In the genomic region with DNA sequence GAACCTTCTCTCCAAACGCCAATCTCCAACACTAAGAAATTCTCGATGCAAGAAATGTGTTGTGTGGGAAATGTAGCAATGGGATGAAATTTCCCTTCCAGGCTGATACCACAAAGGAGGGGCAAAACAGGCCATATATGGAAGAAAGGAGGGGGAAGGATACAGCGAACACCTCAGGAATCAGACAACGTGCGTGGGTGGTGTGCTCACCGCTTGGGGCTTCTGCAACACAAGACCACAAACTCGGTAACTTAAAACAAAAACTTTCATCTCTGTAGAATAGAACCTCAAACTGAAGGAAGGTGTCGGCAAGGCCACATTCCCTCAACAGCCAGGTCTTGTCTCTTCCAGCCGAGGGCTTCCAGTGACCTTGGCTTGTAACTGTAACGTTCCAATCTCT, we compare ENCODE assay signal across 36 mouse cellular contexts. TPM values are rescaled to one million over a fixed set of nuclear protein-coding genes. Genes with fewer than 3 reads are reported as not detected.
DNase-seq lines count a peak whose midpoint lies in the region; ATAC-seq and TF ChIP-seq lines count a peak whose summit lies in the region.
"Had no signal": no experiment of that assay in that cellular context is flagged by ENCODE, and none has a peak within 500 bp of the region (broad histone marks: within the 10 kb centered on the region; RNA-seq: fewer than 3 reads in every experiment).

No protein-coding gene starts in this region.

- H3K36me3 ChIP-seq in forebrain, embryonic 11.5 days (ENCODE audit: control insufficient read depth, insufficient read depth, low read length): no peaks in the 10 kb centered on the region
- H3K36me3 ChIP-seq in forebrain, embryonic 13.5 days (ENCODE audit: poor library complexity, severe bottlenecking): no peaks in the 10 kb centered on the region
- no peaks in the 10 kb centered on the region for H3K36me3 ChIP-seq in lung, postnatal 0 days (ENCODE audit: insufficient read depth, low read length)
- H3K36me3 ChIP-seq: forebrain, embryonic 12.5 days; heart, embryonic 13.5 days; limb, embryonic 10.5 days; limb, embryonic 15.5 days; liver, embryonic 13.5 days; midbrain, embryonic 10.5 days; midbrain, embryonic 15.5 days had no signal

- no peaks in the 10 kb centered on the region for H3K27me3 ChIP-seq in forebrain, embryonic 11.5 days (ENCODE audit: control insufficient read depth, insufficient read depth, low read length)
- H3K27me3 ChIP-seq in forebrain, embryonic 13.5 days: no peaks in the 10 kb centered on the region
- no peaks in the 10 kb centered on the region for H3K27me3 ChIP-seq in lung, postnatal 0 days (replicated peaks; ENCODE audit: insufficient read depth, low read length)
- H3K27me3 ChIP-seq: forebrain, embryonic 12.5 days; limb, embryonic 15.5 days; midbrain, embryonic 15.5 days had no signal

- no peak for TF ChIP-seq EP300 in lung, postnatal 0 days (IDR thresholded peaks at IDR 0.05)

- no peak for ATAC-seq in forebrain, embryonic 11.5 days (replicated peaks; ENCODE audit: low FRiP score)
- no peak for ATAC-seq in forebrain, embryonic 13.5 days
- ATAC-seq in lung, postnatal 0 days: no peak
- ATAC-seq: hindbrain, embryonic 16.5 days; intestine, embryonic 16.5 days; midbrain, embryonic 15.5 days had no signal

- no peak overlapping the region for H3K4me3 ChIP-seq in forebrain, embryonic 11.5 days (ENCODE audit: low read depth, low read length)
- H3K4me3 ChIP-seq in forebrain, embryonic 13.5 days: no peak overlapping the region
- H3K4me3 ChIP-seq in lung, adult 2 months (replicated peaks; ENCODE audit: extremely low read depth, low read depth, low read length): no peak overlapping the region
- H3K4me3 ChIP-seq in lung, postnatal 0 days (ENCODE audit: low read depth, low read length): no peak overlapping the region
- H3K4me3 ChIP-seq: erythroblast, embryonic 14.5 days; forebrain, embryonic 12.5 days; heart, adult 2 months; heart, embryonic 13.5 days; limb, embryonic 10.5 days; limb, embryonic 15.5 days; liver, embryonic 13.5 days; midbrain, embryonic 10.5 days; midbrain, embryonic 15.5 days had no signal

- no peak for TF ChIP-seq POLR2A in lung, adult 2 months (IDR thresholded peaks at IDR 0.05; ENCODE audit: borderline replicate concordance, extremely low read depth, low read depth, low read length)

- no peak for TF ChIP-seq CTCF in lung, adult 2 months (IDR thresholded peaks at IDR 0.05; ENCODE audit: insufficient read depth, low read length)
- no peak for TF ChIP-seq CTCF in lung, postnatal 0 days (IDR thresholded peaks at IDR 0.05)

- H3K27ac ChIP-seq in forebrain, embryonic 11.5 days (ENCODE audit: low read depth, low read length): no peak overlapping the region
- H3K27ac ChIP-seq in forebrain, embryonic 13.5 days: no peak overlapping the region
- no peak overlapping the region for H3K27ac ChIP-seq in lung, postnatal 0 days (ENCODE audit: low read length)
- H3K27ac ChIP-seq: forebrain, embryonic 12.5 days; heart, adult 2 months; heart, embryonic 13.5 days; kidney, postnatal 0 days; limb, embryonic 10.5 days; limb, embryonic 15.5 days; liver, embryonic 13.5 days; midbrain, embryonic 10.5 days; midbrain, embryonic 15.5 days had no signal

- no peaks in the 10 kb centered on the region for H3K9me3 ChIP-seq in forebrain, embryonic 11.5 days (ENCODE audit: control insufficient read depth, low read length)
- H3K9me3 ChIP-seq in forebrain, embryonic 13.5 days (replicated peaks): no peaks in the 10 kb centered on the region
- H3K9me3 ChIP-seq in lung, postnatal 0 days (ENCODE audit: low read length): no peaks in the 10 kb centered on the region
- H3K9me3 ChIP-seq: forebrain, embryonic 12.5 days; heart, embryonic 13.5 days; limb, embryonic 10.5 days; limb, embryonic 15.5 days; liver, embryonic 13.5 days; midbrain, embryonic 10.5 days; midbrain, embryonic 15.5 days had no signal

- peak; percentile 19 for DNase-seq in forebrain, embryonic 11.5 days (ENCODE audit: low spot score)
- peak; percentile 16 for DNase-seq in thymus, postnatal 25 days
- DNase-seq in thymus, postnatal 10 days (ENCODE audit: low spot score in 2 of 2): no peak
- DNase-seq in T-cell, adult 2 months (ENCODE audit: low spot score): peak; percentile 40
- DNase-seq in lung, adult 2 months: no peak
- DNase-seq in lung, postnatal 0 days (ENCODE audit: low spot score): no peak
- DNase-seq: adrenal gland, adult 8-10 months; cerebellum, adult 2 months; cerebellum, postnatal 14 days; gastrocnemius, postnatal 36 days; heart, adult 2 months; heart, postnatal 10 days; kidney, adult 8-10 months; layer of hippocampus, postnatal 36 days; liver, embryonic 13.5 days; lung, adult 18-20 months; lung, postnatal 14 days; right cerebral cortex, adult 18-20 months; spleen, adult 18-20 months had no signal

- H3K4me2 ChIP-seq in forebrain, embryonic 11.5 days (ENCODE audit: low read depth, low read length, severe bottlenecking): no peak overlapping the region
- no peak overlapping the region for H3K4me2 ChIP-seq in forebrain, embryonic 13.5 days
- no peak overlapping the region for H3K4me2 ChIP-seq in lung, postnatal 0 days (replicated peaks; ENCODE audit: low read depth, low read length)
- H3K4me2 ChIP-seq: forebrain, embryonic 12.5 days; heart, embryonic 13.5 days; limb, embryonic 15.5 days; liver, embryonic 13.5 days; midbrain, embryonic 15.5 days had no signal

- H3K4me1 ChIP-seq in forebrain, embryonic 11.5 days (replicated peaks; ENCODE audit: control insufficient read depth, insufficient read depth, low read length): 0 out of 2 replicates have a peak, but pooled peaks cover 3% of the 10 kb centered on the region
- H3K4me1 ChIP-seq in forebrain, embryonic 13.5 days: peaks cover 5% of the 10 kb centered on the region; the same call in 1 of the 2 replicates
- no peaks in the 10 kb centered on the region for H3K4me1 ChIP-seq in lung, adult 2 months (ENCODE audit: control insufficient read depth, insufficient read depth, low read length)
- H3K4me1 ChIP-seq in lung, postnatal 0 days (ENCODE audit: insufficient read depth, low read depth, low read length): no peaks in the 10 kb centered on the region
- H3K4me1 ChIP-seq: forebrain, embryonic 12.5 days; limb, embryonic 10.5 days; liver, embryonic 13.5 days; midbrain, embryonic 15.5 days had no signal

- 91% methylated on average over 10 of the region's 10 CpGs for WGBS in forebrain, embryonic 11.5 days
- 93% methylated on average over 10 of the region's 10 CpGs for WGBS in forebrain, embryonic 13.5 days
- WGBS in lung, adult 2 months: 81% methylated on average over 10 of the region's 10 CpGs
- WGBS in lung, postnatal 0 days: 80% methylated on average over 10 of the region's 10 CpGs

- no peak overlapping the region for H3K9ac ChIP-seq in forebrain, embryonic 11.5 days (ENCODE audit: low read length)
- H3K9ac ChIP-seq in forebrain, embryonic 13.5 days: no peak overlapping the region
- no peak overlapping the region for H3K9ac ChIP-seq in lung, postnatal 0 days (replicated peaks; ENCODE audit: low read depth)
- H3K9ac ChIP-seq: forebrain, embryonic 12.5 days; heart, embryonic 13.5 days; limb, embryonic 15.5 days; liver, embryonic 13.5 days; midbrain, embryonic 15.5 days had no signal

RNA-seq across cellular contexts. Expression of a gene that starts 11.1 kb away (rescaled TPM):
- not detected in 2 replicates for polyA plus RNA-seq in forebrain, embryonic 11.5 days (2014; fragmentation: Nextera tagmentation; extraction: Ambion mirVana)
- 0.19 TPM in 1 of 2 replicates, not detected in the other for polyA plus RNA-seq in forebrain, embryonic 13.5 days (2015; fragmentation: Nextera tagmentation; extraction: Ambion mirVana)
- 0.21 TPM in 1 of 2 replicates, not detected in the other for polyA plus RNA-seq in lung, adult 2 months (2012; rRNA removed)
- not detected in 2 replicates for polyA plus RNA-seq in lung, postnatal 0 days (2015; fragmentation: Nextera tagmentation; extraction: Ambion mirVana)
- polyA plus RNA-seq: C2C12; embryonic facial prominence, embryonic 14.5 days; erythroblast, embryonic 14.5 days; forebrain, embryonic 12.5 days; heart, embryonic 13.5 days; hindbrain, embryonic 11.5 days; intestine, embryonic 16.5 days; large intestine, adult 2 months; limb, embryonic 10.5 days; limb, embryonic 15.5 days; midbrain, embryonic 10.5 days; neural tube, embryonic 11.5 days; urinary bladder, adult 2 months had no signal

RNA-seq across cellular contexts. Expression of a gene that starts 40.1 kb away (rescaled TPM):
- 0.07 and 0.36 TPM in 2 replicates for polyA plus RNA-seq in forebrain, embryonic 11.5 days (2014; fragmentation: Nextera tagmentation; extraction: Ambion mirVana)
- 4.1 and 4.8 TPM in 2 replicates for polyA plus RNA-seq in forebrain, embryonic 13.5 days (2015; fragmentation: Nextera tagmentation; extraction: Ambion mirVana)
- 0.63 and 0.83 TPM in 2 replicates for polyA plus RNA-seq in lung, adult 2 months (2012; rRNA removed)
- polyA plus RNA-seq in lung, postnatal 0 days (2015; fragmentation: Nextera tagmentation; extraction: Ambion mirVana): 0.24 and 0.41 TPM in 2 replicates
- polyA plus RNA-seq: C2C12 had no signal

RNA-seq across cellular contexts. Expression of a gene that starts 44.7 kb away (rescaled TPM):
- not detected in 2 replicates for polyA plus RNA-seq in forebrain, embryonic 11.5 days (2014; fragmentation: Nextera tagmentation; extraction: Ambion mirVana)
- 0.08 TPM in 1 of 2 replicates, not detected in the other for polyA plus RNA-seq in forebrain, embryonic 13.5 days (2015; fragmentation: Nextera tagmentation; extraction: Ambion mirVana)
- polyA plus RNA-seq in lung, adult 2 months (2012; rRNA removed): 0.49 and 0.58 TPM in 2 replicates
- 0.14 and 0.26 TPM in 2 replicates for polyA plus RNA-seq in lung, postnatal 0 days (2015; fragmentation: Nextera tagmentation; extraction: Ambion mirVana)
- polyA plus RNA-seq: C2C12; embryonic facial prominence, embryonic 14.5 days; erythroblast, embryonic 14.5 days; forebrain, embryonic 12.5 days; heart, adult 2 months; limb, embryonic 10.5 days; midbrain, embryonic 10.5 days; neural tube, embryonic 11.5 days had no signal

RNA-seq across cellular contexts. Expression of a gene that starts 58.6 kb away (rescaled TPM):
- 221 and 225 TPM in 2 replicates for polyA plus RNA-seq in forebrain, embryonic 11.5 days (2014; fragmentation: Nextera tagmentation; extraction: Ambion mirVana)
- 182 and 199 TPM in 2 replicates for polyA plus RNA-seq in forebrain, embryonic 13.5 days (2015; fragmentation: Nextera tagmentation; extraction: Ambion mirVana)
- polyA plus RNA-seq in lung, adult 2 months (2012; rRNA removed): 32.9 and 52.4 TPM in 2 replicates
- 85.1 and 86.2 TPM in 2 replicates for polyA plus RNA-seq in lung, postnatal 0 days (2015; fragmentation: Nextera tagmentation; extraction: Ambion mirVana)

Comparison
In these comparisons a context has a peak if more than half of its experiments do, and no peak if none do; other contexts are left out.
1. DNase-seq: peak in forebrain, embryonic 11.5 days (single experiment), thymus, postnatal 25 days (single experiment) and T-cell, adult 2 months (single experiment); none in thymus, postnatal 10 days (0 of 2), lung, adult 2 months (single experiment) and lung, postnatal 0 days (single experiment).